Mouse (Mus musculus): ENCODE data around the gene Skil. TPM values are rescaled to one million over a fixed set of nuclear protein-coding genes. Genes with fewer than 3 reads are reported as not detected.

The Skil gene
- polyA plus RNA-seq, 1 experiment from 2014 or later, result 23.3 TPM

GRCm38 (mm10) chr3:31100026-31100425, 5.2 kb downstream of the Skil start:
- peaks cover 56% of the 10 kb centered on the region for H3K4me1 ChIP-seq (replicated peaks)
- no peaks in the 10 kb centered on the region for H3K36me3 ChIP-seq
- no peak overlapping the region for H3K9ac ChIP-seq
- no peak for ATAC-seq (ENCODE audit: low FRiP score, low read depth)
- no peaks in the 10 kb centered on the region for H3K27me3 ChIP-seq
- H3K4me3 ChIP-seq, result no peak overlapping the region
- WGBS, result 82% methylated on average over 5 of the region's 5 CpGs
- peak overlapping the region; percentile 41 for H3K4me2 ChIP-seq
- no peaks in the 10 kb centered on the region for H3K9me3 ChIP-seq
- H3K27ac ChIP-seq (replicated peaks), result no peak overlapping the region

- H3K4me3 ChIP-seq, result no peak overlapping the region
- H3K9me3 ChIP-seq, result no peaks in the 10 kb centered on the region
- H3K4me2 ChIP-seq, result no peak overlapping the region; the same call in 1 of the 2 replicates
- WGBS, result 90% methylated on average over 3 of the region's 3 CpGs
- H3K4me1 ChIP-seq (replicated peaks), result peaks cover 59% of the 10 kb centered on the region
- no peaks in the 10 kb centered on the region for H3K27me3 ChIP-seq
- no peaks in the 10 kb centered on the region for H3K36me3 ChIP-seq
- ATAC-seq (ENCODE audit: low FRiP score, low read depth), result no peak
- H3K27ac ChIP-seq (replicated peaks), result no peak overlapping the region
- no peak overlapping the region for H3K9ac ChIP-seq
Observed at GRCm38 (mm10) chr3:31100802-31101201, 5.9 kb downstream of the Skil start.

GRCm38 (mm10) chr3:31104936-31105335, 10.1 kb downstream of the Skil start:
- Histone ChIP-seq H3K27me3 (no peaks in the 10 kb centered on the region), H3K4me1 (replicated peaks) (peaks cover 42% of the 10 kb centered on the region), H3K4me2 (no peak overlapping the region), H3K27ac (replicated peaks) (no peak overlapping the region), H3K9me3 (no peaks in the 10 kb centered on the region), H3K9ac (no peak overlapping the region), H3K36me3 (no peaks in the 10 kb centered on the region), H3K4me3 (no peak overlapping the region)
- WGBS, result 78% methylated on average over 6 of the region's 6 CpGs
- no peak for ATAC-seq (ENCODE audit: low FRiP score, low read depth)

- no peak for ATAC-seq (ENCODE audit: low FRiP score, low read depth)
- Histone ChIP-seq H3K36me3 (no peaks in the 10 kb centered on the region), H3K4me2 (no peak overlapping the region), H3K27ac (replicated peaks) (no peak overlapping the region), H3K9me3 (no peaks in the 10 kb centered on the region), H3K27me3 (no peaks in the 10 kb centered on the region), H3K4me1 (replicated peaks) (peaks cover 31% of the 10 kb centered on the region), H3K9ac (no peak overlapping the region), H3K4me3 (no peak overlapping the region)
- 86% methylated on average over 6 of the region's 6 CpGs for WGBS
Observed at GRCm38 (mm10) chr3:31106597-31106996, 11.7 kb downstream of the Skil start.

GRCm38 (mm10) chr3:31107674-31108073, 12.8 kb downstream of the Skil start:
- H3K27ac ChIP-seq (replicated peaks), result peak overlapping the region; percentile 42

GRCm38 (mm10) chr3:31109108-31109507, 14.2 kb downstream of the Skil start:
- Histone ChIP-seq H3K4me3 (no peak overlapping the region), H3K9ac (no peak overlapping the region), H3K4me2 (no peak overlapping the region), H3K36me3 (peaks cover 6% of the 10 kb centered on the region), H3K27me3 (no peaks in the 10 kb centered on the region), H3K9me3 (no peaks in the 10 kb centered on the region), H3K4me1 (replicated peaks) (peaks cover 22% of the 10 kb centered on the region), H3K27ac (replicated peaks) (no peak overlapping the region)
- 77% methylated on average over 3 of the region's 3 CpGs for WGBS
- ATAC-seq (ENCODE audit: low FRiP score, low read depth), result peak; percentile 61; the same call in 1 of the 2 replicates

More at GRCm38 (mm10) chr3:31107674-31108073, 12.8 kb downstream of the Skil start:
- ATAC-seq (ENCODE audit: low FRiP score, low read depth), result peak; percentile 48; the same call in 1 of the 2 replicates
- Histone ChIP-seq H3K36me3 (no peaks in the 10 kb centered on the region), H3K9ac (no peak overlapping the region), H3K9me3 (no peaks in the 10 kb centered on the region), H3K4me1 (replicated peaks) (peaks cover 26% of the 10 kb centered on the region), H3K4me2 (0 out of 2 replicates have a peak overlapping the region, but pooled peaks have one; percentile 1), H3K4me3 (no peak overlapping the region), H3K27me3 (no peaks in the 10 kb centered on the region)
- 70% methylated on average over 4 of the region's 4 CpGs for WGBS

GRCm38 (mm10) chr3:31123098-31123497, 28.2 kb downstream of the Skil start:
- H3K36me3 ChIP-seq, result peaks cover 25% of the 10 kb centered on the region
- H3K4me3 ChIP-seq, result no peak overlapping the region
- 91% methylated on average over 4 of the region's 4 CpGs for WGBS
- H3K4me2 ChIP-seq, result no peak overlapping the region
- ATAC-seq (ENCODE audit: low FRiP score, low read depth), result no peak
- H3K4me1 ChIP-seq (replicated peaks), result no peaks in the 10 kb centered on the region
- no peak overlapping the region for H3K27ac ChIP-seq (replicated peaks)
- no peaks in the 10 kb centered on the region for H3K9me3 ChIP-seq
- no peak overlapping the region for H3K9ac ChIP-seq
- no peaks in the 10 kb centered on the region for H3K27me3 ChIP-seq

- no peak for ATAC-seq (ENCODE audit: low FRiP score, low read depth)
Observed at GRCm38 (mm10) chr3:31126303-31126702, 31.4 kb downstream of the Skil start.

GRCm38 (mm10) chr3:31126848-31127247, 32.0 kb downstream of the Skil start:
- Histone ChIP-seq H3K27ac (replicated peaks) (no peak overlapping the region), H3K4me2 (no peak overlapping the region), H3K4me1 (replicated peaks) (no peaks in the 10 kb centered on the region), H3K9ac (no peak overlapping the region), H3K36me3 (0 out of 2 replicates have a peak, but pooled peaks cover 10% of the 10 kb centered on the region), H3K4me3 (no peak overlapping the region), H3K9me3 (no peaks in the 10 kb centered on the region), H3K27me3 (no peaks in the 10 kb centered on the region)
- WGBS, result 97% methylated on average over 3 of the region's 3 CpGs
- no peak for ATAC-seq (ENCODE audit: low FRiP score, low read depth)

More at GRCm38 (mm10) chr3:31126303-31126702, 31.4 kb downstream of the Skil start:
- H3K4me1 ChIP-seq (replicated peaks), result no peaks in the 10 kb centered on the region
- H3K4me3 ChIP-seq, result no peak overlapping the region
- no peak overlapping the region for H3K4me2 ChIP-seq
- H3K27me3 ChIP-seq, result no peaks in the 10 kb centered on the region
- 76% methylated on average over 4 of the region's 4 CpGs for WGBS
- H3K27ac ChIP-seq (replicated peaks), result no peak overlapping the region
- H3K36me3 ChIP-seq, result 0 out of 2 replicates have a peak, but pooled peaks cover 10% of the 10 kb centered on the region
- no peak overlapping the region for H3K9ac ChIP-seq
- H3K9me3 ChIP-seq, result no peaks in the 10 kb centered on the region

GRCm38 (mm10) chr3:31129766-31130165, 34.9 kb downstream of the Skil start:
- Histone ChIP-seq H3K27ac (replicated peaks) (no peak overlapping the region), H3K4me1 (replicated peaks) (no peaks in the 10 kb centered on the region), H3K4me3 (no peak overlapping the region), H3K27me3 (no peaks in the 10 kb centered on the region), H3K9ac (no peak overlapping the region), H3K36me3 (no peaks in the 10 kb centered on the region), H3K9me3 (no peaks in the 10 kb centered on the region), H3K4me2 (no peak overlapping the region)
- no peak for ATAC-seq (ENCODE audit: low FRiP score, low read depth)
- WGBS, result 58% methylated on average over 4 of the region's 4 CpGs

- WGBS, result 68% methylated on average over 5 of the region's 5 CpGs
- no peaks in the 10 kb centered on the region for H3K27me3 ChIP-seq
- H3K4me2 ChIP-seq, result no peak overlapping the region
- no peak overlapping the region for H3K4me3 ChIP-seq
- no peaks in the 10 kb centered on the region for H3K4me1 ChIP-seq (replicated peaks)
- H3K9me3 ChIP-seq, result no peaks in the 10 kb centered on the region
- H3K9ac ChIP-seq, result no peak overlapping the region
- no peak overlapping the region for H3K27ac ChIP-seq (replicated peaks)
- ATAC-seq (ENCODE audit: low FRiP score, low read depth), result no peak
- no peaks in the 10 kb centered on the region for H3K36me3 ChIP-seq
Observed at GRCm38 (mm10) chr3:31133664-31134063, 38.8 kb downstream of the Skil start.

- Histone ChIP-seq H3K4me1 (replicated peaks) (no peaks in the 10 kb centered on the region), H3K4me2 (no peak overlapping the region), H3K4me3 (no peak overlapping the region), H3K9ac (no peak overlapping the region), H3K9me3 (no peaks in the 10 kb centered on the region), H3K36me3 (no peaks in the 10 kb centered on the region), H3K27me3 (no peaks in the 10 kb centered on the region), H3K27ac (replicated peaks) (no peak overlapping the region)
- ATAC-seq (ENCODE audit: low FRiP score, low read depth), result no peak
- WGBS, result 88% methylated on average over 8 of the region's 8 CpGs
Observed at GRCm38 (mm10) chr3:31134246-31134645, 39.4 kb downstream of the Skil start.

- H3K36me3 ChIP-seq, result no peaks in the 10 kb centered on the region
- H3K4me1 ChIP-seq (replicated peaks), result no peaks in the 10 kb centered on the region
- no peak overlapping the region for H3K27ac ChIP-seq (replicated peaks)
- H3K27me3 ChIP-seq, result no peaks in the 10 kb centered on the region
- H3K4me2 ChIP-seq, result no peak overlapping the region
- no peak overlapping the region for H3K4me3 ChIP-seq
- no peak overlapping the region for H3K9ac ChIP-seq
- WGBS, result 66% methylated on average over 7 of the region's 7 CpGs
- no peaks in the 10 kb centered on the region for H3K9me3 ChIP-seq
- ATAC-seq (ENCODE audit: low FRiP score, low read depth), result no peak
Observed at GRCm38 (mm10) chr3:31134696-31135095, 39.8 kb downstream of the Skil start.
